Mouse (Mus musculus): ENCODE measurements around the gene Cenpx. TPM values are rescaled to one million over a fixed set of nuclear protein-coding genes. Genes with fewer than 3 reads are reported as not detected.
"Not testable (repeated sequence)": the region's sequence is repeated elsewhere in the genome, so short reads cannot be mapped to it uniquely, and the experiment has no call there.

The Cenpx gene
- polyA plus RNA-seq, 1 experiment from 2014 or later, result 133 TPM

- peaks cover 17% of the 10 kb centered on the region for H3K4me1 ChIP-seq
- no peak within 1 kb of the TSS for H3K4me3 ChIP-seq
- peaks cover 37% of the 10 kb centered on the region for H3K27me3 ChIP-seq (ENCODE audit: poor library complexity, severe bottlenecking)
- H3K27ac ChIP-seq, result no peak within 1 kb of the TSS
- DNase-seq (ENCODE audit: extremely low spot score, low spot score), result no peak
- 79% methylated on average over 12 of the region's 12 CpGs for WGBS
- H3K36me3 ChIP-seq (replicated peaks), result no peaks in the 10 kb centered on the region
- no peaks in the 10 kb centered on the region for H3K9me3 ChIP-seq
Measured at GRCm38 (mm10) chr11:120731858-120732680, 18.5 kb upstream of the Cenpx start, which contains the start of gene Cbr2. Gene Cbr2 (minus strand): TSS chr11:120732114.

- no peak overlapping the region for H3K27ac ChIP-seq
- 91% methylated on average over 1 of the region's 1 CpGs for WGBS
Measured at GRCm38 (mm10) chr11:120731395-120731794, 17.9 kb upstream of the Cenpx start.

DNA sequence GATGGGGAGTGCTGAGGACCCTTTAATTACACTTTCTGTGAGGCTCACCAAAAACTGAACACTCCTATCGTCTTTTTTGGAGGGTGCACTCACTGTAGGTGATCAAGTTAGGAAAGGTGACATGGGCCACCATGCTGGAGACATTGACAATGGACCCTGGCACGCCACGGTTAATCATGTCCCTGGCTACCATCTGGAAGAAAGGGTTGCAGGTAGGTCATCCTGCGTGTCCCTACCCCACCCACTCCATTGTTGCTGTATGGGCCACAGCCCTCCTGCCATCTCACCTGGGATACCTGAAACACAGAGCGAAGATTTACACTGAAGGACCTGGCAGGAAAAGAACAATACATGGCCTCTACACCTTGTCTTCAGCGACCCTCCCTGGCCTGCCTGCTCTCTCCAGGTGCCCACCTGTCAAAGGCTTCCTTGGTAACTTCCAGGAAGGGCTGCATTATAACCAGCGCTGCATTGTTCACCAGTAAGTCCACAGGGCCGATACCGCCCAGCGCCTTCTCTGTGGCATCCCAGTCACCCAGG lies 16.9 kb upstream of the Cenpx start:
- no peak for DNase-seq (ENCODE audit: extremely low spot score, low spot score)
- Histone ChIP-seq H3K27ac (no peak overlapping the region), H3K9me3 (no peaks in the 10 kb centered on the region), H3K27me3 (ENCODE audit: poor library complexity, severe bottlenecking) (peaks cover 52% of the 10 kb centered on the region), H3K4me1 (peaks cover 28% of the 10 kb centered on the region), H3K36me3 (replicated peaks) (no peaks in the 10 kb centered on the region), H3K4me3 (no peak overlapping the region)
- 88% methylated on average over 10 of the region's 10 CpGs for WGBS

More at GRCm38 (mm10) chr11:120731395-120731794, 17.9 kb upstream of the Cenpx start:
- H3K9me3 ChIP-seq, result no peaks in the 10 kb centered on the region
- no peaks in the 10 kb centered on the region for H3K36me3 ChIP-seq (replicated peaks)
- no peak for DNase-seq (ENCODE audit: extremely low spot score, low spot score)
- H3K4me3 ChIP-seq, result no peak overlapping the region
- H3K4me1 ChIP-seq, result peaks cover 24% of the 10 kb centered on the region
- H3K27me3 ChIP-seq (ENCODE audit: poor library complexity, severe bottlenecking), result peaks cover 43% of the 10 kb centered on the region

- H3K9me3 ChIP-seq; H3K36me3 ChIP-seq (replicated peaks): not testable (repeated sequence)
- H3K27ac ChIP-seq, result peak overlapping the region; percentile 66
- peaks cover 56% of the 10 kb centered on the region for H3K27me3 ChIP-seq (ENCODE audit: poor library complexity, severe bottlenecking)
- 3% methylated on average over 18 of the region's 21 CpGs for WGBS
- peak; percentile 64 for DNase-seq (ENCODE audit: extremely low spot score, low spot score)
- peak overlapping the region; percentile 37 for H3K4me3 ChIP-seq
- peaks cover 28% of the 10 kb centered on the region for H3K4me1 ChIP-seq
Measured at GRCm38 (mm10) chr11:120729432-120730050, 16.0 kb upstream of the Cenpx start.

DNA sequence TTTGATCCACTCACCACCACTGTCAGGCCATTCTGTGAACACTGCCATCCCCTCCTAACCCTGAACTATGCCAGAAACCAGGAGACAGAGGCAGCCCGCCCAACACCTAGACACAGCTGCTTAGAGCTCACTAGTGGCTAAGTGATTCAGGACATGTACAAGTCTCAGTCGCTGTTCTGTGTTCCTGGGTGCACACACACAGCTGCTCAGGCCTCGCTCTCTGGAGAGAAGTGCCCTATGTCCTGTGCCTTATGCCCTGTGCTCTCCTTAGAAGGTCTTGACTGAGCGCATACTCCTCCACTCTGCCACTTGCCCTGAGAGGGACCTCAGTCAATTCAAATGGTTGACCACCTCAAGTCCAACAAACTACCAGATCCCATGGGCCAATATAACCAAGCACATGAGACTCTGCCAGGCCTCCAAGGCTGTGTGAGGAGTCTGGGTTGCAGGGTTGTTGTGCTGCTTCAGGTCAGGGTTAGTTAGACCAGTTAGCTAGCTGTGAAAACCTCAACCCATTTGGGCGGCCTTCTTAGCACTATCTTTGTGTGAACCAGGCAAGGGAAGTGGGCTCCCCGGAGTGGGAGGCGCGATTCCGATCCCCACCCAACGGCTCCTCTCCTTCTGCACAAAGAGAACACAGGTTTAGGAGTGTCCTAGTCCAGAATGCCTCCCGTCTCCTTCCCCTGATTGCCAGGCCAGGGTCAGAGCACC lies 15.1 kb upstream of the Cenpx start:
- no peaks in the 10 kb centered on the region for H3K9me3 ChIP-seq
- H3K36me3 ChIP-seq (replicated peaks), result 0 out of 2 replicates have a peak, but pooled peaks cover under 1% of the 10 kb centered on the region
- H3K27ac ChIP-seq, result peak overlapping the region; percentile 66
- peak overlapping the region; percentile 37; the same call in 1 of the 2 replicates for H3K4me3 ChIP-seq
- DNase-seq (ENCODE audit: extremely low spot score, low spot score), result no peak
- peaks cover 28% of the 10 kb centered on the region for H3K4me1 ChIP-seq
- peaks cover 62% of the 10 kb centered on the region for H3K27me3 ChIP-seq (ENCODE audit: poor library complexity, severe bottlenecking)
- WGBS, result 68% methylated on average over 11 of the region's 11 CpGs

- peaks cover 29% of the 10 kb centered on the region for H3K4me1 ChIP-seq
- H3K9me3 ChIP-seq, result no peaks in the 10 kb centered on the region
- no peak overlapping the region for H3K27ac ChIP-seq
- peak overlapping the region; percentile 75; the same call in 1 of the 2 replicates for H3K4me3 ChIP-seq
- 60% methylated on average over 12 of the region's 12 CpGs for WGBS
- peaks cover 73% of the 10 kb centered on the region for H3K27me3 ChIP-seq (ENCODE audit: poor library complexity, severe bottlenecking)
- H3K36me3 ChIP-seq (replicated peaks), result 0 out of 2 replicates have a peak, but pooled peaks cover 5% of the 10 kb centered on the region
- no peak for DNase-seq (ENCODE audit: extremely low spot score, low spot score)
Measured at GRCm38 (mm10) chr11:120727564-120727963, 14.0 kb upstream of the Cenpx start.

GRCm38 (mm10) chr11:120727169-120727527 lies 13.6 kb upstream of the Cenpx start, which contains the start of gene Dcxr:
Gene Dcxr (minus strand): TSS chr11:120727281.
- H3K9me3 ChIP-seq, result no peaks in the 10 kb centered on the region
- peaks cover 77% of the 10 kb centered on the region for H3K27me3 ChIP-seq (ENCODE audit: poor library complexity, severe bottlenecking)
- DNase-seq (ENCODE audit: extremely low spot score, low spot score), result peak; percentile 90
- WGBS, result under 1% methylated on average over 14 of the region's 14 CpGs
- peak within 1 kb of the TSS; percentile 75 for H3K27ac ChIP-seq
- H3K4me3 ChIP-seq, result peak within 1 kb of the TSS; percentile 75
- H3K36me3 ChIP-seq (replicated peaks), result 0 out of 2 replicates have a peak, but pooled peaks cover 5% of the 10 kb centered on the region
- H3K4me1 ChIP-seq, result peaks cover 33% of the 10 kb centered on the region

GRCm38 (mm10) chr11:120726243-120727168 lies 13.0 kb upstream of the Cenpx start:
- Histone ChIP-seq H3K27ac (peak overlapping the region; percentile 75), H3K4me1 (peaks cover 39% of the 10 kb centered on the region), H3K9me3 (no peaks in the 10 kb centered on the region), H3K27me3 (ENCODE audit: poor library complexity, severe bottlenecking) (peaks cover 79% of the 10 kb centered on the region), H3K4me3 (peak overlapping the region; percentile 75), H3K36me3 (replicated peaks) (0 out of 2 replicates have a peak, but pooled peaks cover 5% of the 10 kb centered on the region)
- 17% methylated on average over 36 of the region's 36 CpGs for WGBS
- no peak for DNase-seq (ENCODE audit: extremely low spot score, low spot score)

GRCm38 (mm10) chr11:120723509-120723908 lies 10.0 kb upstream of the Cenpx start:
- no peak overlapping the region for H3K27ac ChIP-seq
- H3K27me3 ChIP-seq (ENCODE audit: poor library complexity, severe bottlenecking), result peaks cover 74% of the 10 kb centered on the region
- H3K9me3 ChIP-seq, result no peaks in the 10 kb centered on the region
- no peak overlapping the region for H3K4me3 ChIP-seq
- DNase-seq (ENCODE audit: extremely low spot score, low spot score), result no peak
- WGBS, result 86% methylated on average over 7 of the region's 7 CpGs
- peaks cover 23% of the 10 kb centered on the region for H3K36me3 ChIP-seq (replicated peaks)
- peaks cover 46% of the 10 kb centered on the region for H3K4me1 ChIP-seq

DNA sequence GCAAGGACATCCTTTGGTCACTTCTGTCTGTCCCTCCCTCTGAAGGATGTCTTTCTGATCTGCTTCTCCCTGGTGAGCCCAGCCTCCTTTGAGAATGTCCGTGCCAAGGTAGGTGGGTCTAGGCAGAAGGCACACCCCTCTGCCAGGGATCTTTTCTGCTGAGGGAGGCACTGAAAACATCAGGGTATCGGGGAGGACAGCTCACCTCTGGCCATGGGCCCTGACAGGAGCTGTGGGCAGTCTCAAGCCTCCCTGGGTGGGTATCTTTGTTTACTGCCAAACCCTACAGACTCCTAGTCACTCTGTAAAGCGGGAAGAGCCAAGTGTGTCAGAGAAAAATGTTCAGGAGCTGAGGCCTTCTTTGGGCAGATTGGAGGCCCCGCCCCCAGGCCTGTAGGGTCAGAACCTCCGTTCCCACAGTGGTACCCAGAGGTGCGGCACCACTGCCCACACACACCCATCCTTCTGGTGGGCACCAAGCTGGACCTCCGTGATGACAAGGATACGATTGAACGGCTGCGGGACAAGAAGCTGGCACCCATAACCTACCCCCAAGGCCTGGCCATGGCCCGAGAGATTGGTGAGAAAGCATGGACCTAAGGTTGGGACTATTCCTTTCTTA lies 9.3 kb upstream of the Cenpx start:
- H3K36me3 ChIP-seq (replicated peaks), result peaks cover 30% of the 10 kb centered on the region
- H3K4me3 ChIP-seq, result peak overlapping the region; percentile 71; the same call in 1 of the 2 replicates
- no peaks in the 10 kb centered on the region for H3K9me3 ChIP-seq
- peaks cover 46% of the 10 kb centered on the region for H3K4me1 ChIP-seq
- H3K27me3 ChIP-seq (ENCODE audit: poor library complexity, severe bottlenecking), result peaks cover 67% of the 10 kb centered on the region
- 90% methylated on average over 11 of the region's 11 CpGs for WGBS
- no peak overlapping the region for H3K27ac ChIP-seq
- DNase-seq (ENCODE audit: extremely low spot score, low spot score), result no peak

DNA sequence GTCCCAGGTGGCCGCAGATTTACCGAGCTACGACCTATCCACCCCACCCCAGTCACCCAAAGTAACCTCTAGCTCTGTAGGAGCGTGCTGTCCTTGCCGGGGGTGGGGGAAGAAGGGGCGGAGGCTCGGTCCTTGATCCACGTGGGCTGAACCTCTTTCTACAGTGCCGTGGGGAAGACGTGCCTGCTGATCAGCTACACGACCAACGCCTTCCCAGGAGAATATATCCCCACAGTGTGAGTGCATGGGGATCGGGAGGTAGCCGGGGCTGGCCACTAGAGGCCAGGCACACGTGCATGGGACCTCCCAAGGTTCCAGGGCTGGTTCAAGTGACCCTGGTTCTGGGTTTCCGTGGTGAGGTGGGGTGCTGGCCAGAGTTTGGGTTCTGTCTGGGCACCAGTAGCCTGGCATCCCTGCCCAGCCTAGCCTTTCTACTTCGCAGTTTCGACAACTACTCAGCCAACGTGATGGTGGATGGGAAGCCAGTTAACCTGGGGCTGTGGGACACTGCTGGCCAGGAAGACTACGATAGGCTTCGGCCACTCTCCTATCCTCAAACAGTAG lies 8.6 kb upstream of the Cenpx start:
- Histone ChIP-seq H3K36me3 (replicated peaks) (peaks cover 37% of the 10 kb centered on the region), H3K4me3 (peak overlapping the region; percentile 71), H3K4me1 (peaks cover 40% of the 10 kb centered on the region), H3K27ac (peak overlapping the region; percentile 82), H3K27me3 (ENCODE audit: poor library complexity, severe bottlenecking) (peaks cover 67% of the 10 kb centered on the region), H3K9me3 (no peaks in the 10 kb centered on the region)
- 20% methylated on average over 21 of the region's 21 CpGs for WGBS
- DNase-seq (ENCODE audit: extremely low spot score, low spot score), result no peak

Data from forebrain, embryonic 10.5 days (tissue).